Mouse (Mus musculus): ENCODE measurements around the gene Ap3d1. TPM values are rescaled to one million over a fixed set of nuclear protein-coding genes. Genes with fewer than 3 reads are reported as not detected.

Ap3d1 gene
- total RNA-seq, 2 experiments from 2014 or later, result 145 to 153 TPM

GRCm38 (mm10) chr10:80674161-80674711 lies 67.8 kb downstream of the Ap3d1 start:
- TF ChIP-seq CTCF (conservative IDR thresholded peaks at IDR 0.05), result no peak
- H3K4me3 ChIP-seq, result peak overlapping the region; percentile 96
- no peak for DNase-seq (ENCODE audit: low spot score in 2 of 2)
- H3K27ac ChIP-seq, result peak overlapping the region; percentile 91

- H3K4me3 ChIP-seq, result peak overlapping the region; percentile 96
- DNase-seq (ENCODE audit: low spot score in 2 of 2), result no peak
- TF ChIP-seq CTCF (conservative IDR thresholded peaks at IDR 0.05), result no peak
- peak overlapping the region; percentile 91 for H3K27ac ChIP-seq
These were observed 68.4 kb downstream of the Ap3d1 start for GRCm38 (mm10) chr10:80673690-80674089.

DNA sequence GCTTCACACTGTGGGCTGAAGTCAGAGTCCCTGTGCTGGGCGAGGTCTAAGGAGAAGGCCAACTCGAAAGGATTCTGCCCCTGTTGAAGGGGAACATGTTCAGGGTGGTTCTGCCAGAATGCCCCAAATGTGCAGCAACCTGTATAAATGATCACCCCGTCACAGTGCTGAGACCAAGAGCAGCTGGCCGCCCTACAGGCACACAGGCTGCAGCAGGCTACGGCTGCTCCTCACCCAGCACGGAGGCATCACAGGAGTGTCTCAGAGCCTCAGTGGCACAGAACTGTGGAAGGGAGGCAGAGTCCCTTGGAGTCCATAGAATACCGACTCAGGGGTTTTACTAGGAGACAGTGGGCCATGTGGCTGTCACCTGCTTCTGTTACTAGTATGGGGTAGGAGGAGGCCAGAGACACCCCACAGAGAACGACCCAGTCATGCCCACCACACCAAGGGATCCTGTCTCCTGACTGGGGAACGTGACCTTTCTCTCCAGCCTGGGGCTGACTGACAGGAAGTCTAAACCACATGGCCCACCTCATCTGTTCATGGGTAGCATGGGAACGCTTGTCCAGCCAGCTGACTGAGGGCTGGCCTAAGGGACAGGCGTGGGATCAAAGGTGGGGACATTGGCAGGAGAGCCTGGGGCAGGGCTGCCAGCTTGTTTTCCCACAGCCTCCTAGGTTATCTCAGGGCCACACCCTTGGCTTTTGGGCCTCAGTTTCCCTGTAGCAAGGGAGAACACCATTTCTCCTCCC lies 70.0 kb downstream of the Ap3d1 start:
- no peak for TF ChIP-seq CTCF (conservative IDR thresholded peaks at IDR 0.05)
- DNase-seq (ENCODE audit: low spot score in 2 of 2), result no peak
- Histone ChIP-seq H3K27ac (peak overlapping the region; percentile 14; the same call in 1 of the 2 replicates), H3K4me3 (no peak overlapping the region)

DNA sequence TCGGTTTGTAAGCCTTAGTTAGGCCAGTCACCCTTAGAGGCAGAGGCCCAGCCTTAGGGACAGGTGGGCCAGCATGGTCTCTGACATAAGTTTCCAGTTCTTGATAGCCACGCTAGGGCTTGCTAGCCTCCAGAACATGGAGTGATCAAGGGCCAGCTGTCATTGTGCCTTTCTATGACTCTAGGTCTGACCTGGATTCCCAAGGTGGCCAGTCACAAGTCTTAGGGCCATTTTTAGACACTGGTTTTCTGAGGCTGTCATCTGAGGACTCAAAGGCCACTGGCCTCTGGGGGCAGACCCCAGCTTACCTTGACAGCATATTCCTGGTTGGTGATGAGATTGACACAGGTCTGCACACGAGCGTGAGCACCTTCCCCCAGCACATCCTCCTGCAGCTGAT lies 70.8 kb downstream of the Ap3d1 start:
- no peak for TF ChIP-seq CTCF (conservative IDR thresholded peaks at IDR 0.05)
- DNase-seq (ENCODE audit: low spot score in 2 of 2), result no peak
- Histone ChIP-seq H3K27ac (no peak overlapping the region), H3K4me3 (no peak overlapping the region)

- DNase-seq (ENCODE audit: low spot score in 2 of 2), result no peak
- no peak for TF ChIP-seq CTCF (conservative IDR thresholded peaks at IDR 0.05)
- Histone ChIP-seq H3K4me3 (no peak overlapping the region), H3K27ac (no peak overlapping the region)
These were observed 71.5 kb downstream of the Ap3d1 start for GRCm38 (mm10) chr10:80670531-80670930.

- DNase-seq (ENCODE audit: low spot score in 2 of 2), result no peak
- no peak overlapping the region for H3K4me3 ChIP-seq
- no peak for TF ChIP-seq CTCF (conservative IDR thresholded peaks at IDR 0.05)
- H3K27ac ChIP-seq, result no peak overlapping the region
These were observed 72.2 kb downstream of the Ap3d1 start for GRCm38 (mm10) chr10:80669737-80670485.

- Histone ChIP-seq H3K4me3 (no peak overlapping the region), H3K27ac (no peak overlapping the region)
- DNase-seq (ENCODE audit: low spot score in 2 of 2), result no peak
- TF ChIP-seq CTCF (conservative IDR thresholded peaks at IDR 0.05), result no peak
These were observed 73.0 kb downstream of the Ap3d1 start for GRCm38 (mm10) chr10:80669018-80669417.

GRCm38 (mm10) chr10:80668614-80669013 lies 73.5 kb downstream of the Ap3d1 start:
- Histone ChIP-seq H3K4me3 (no peak overlapping the region), H3K27ac (no peak overlapping the region)
- TF ChIP-seq CTCF (conservative IDR thresholded peaks at IDR 0.05), result no peak
- DNase-seq (ENCODE audit: low spot score in 2 of 2), result no peak

- Histone ChIP-seq H3K27ac (no peak overlapping the region), H3K4me3 (no peak overlapping the region)
- TF ChIP-seq CTCF (conservative IDR thresholded peaks at IDR 0.05), result no peak
- no peak for DNase-seq (ENCODE audit: low spot score in 2 of 2)
These were observed 75.1 kb downstream of the Ap3d1 start for GRCm38 (mm10) chr10:80666837-80667412.

- no peak for DNase-seq (ENCODE audit: low spot score in 2 of 2)
- no peak for TF ChIP-seq CTCF (conservative IDR thresholded peaks at IDR 0.05)
- no peak overlapping the region for H3K4me3 ChIP-seq
- peak overlapping the region; percentile 86; the same call in 1 of the 2 replicates for H3K27ac ChIP-seq
These were observed 75.9 kb downstream of the Ap3d1 start for GRCm38 (mm10) chr10:80665981-80666733.

DNA sequence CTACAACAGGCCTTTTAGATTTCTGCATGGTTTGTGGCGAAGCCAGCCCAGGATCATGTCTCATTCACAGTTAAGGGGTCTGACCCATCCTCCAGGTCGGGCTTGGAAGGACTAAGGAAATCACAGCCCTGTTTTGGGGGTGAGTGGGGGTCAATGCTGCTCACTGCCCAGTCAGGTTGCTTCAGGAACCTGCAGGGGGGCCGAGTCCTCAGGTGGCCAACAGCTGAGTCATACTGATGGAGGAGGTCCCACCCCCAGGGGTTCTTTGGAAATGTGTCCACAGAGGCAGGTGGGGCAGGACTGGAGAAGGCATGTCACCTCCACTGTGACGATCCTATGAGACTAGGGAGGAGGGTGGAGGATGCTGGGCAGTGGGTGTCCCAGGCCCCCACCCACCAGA lies 76.6 kb downstream of the Ap3d1 start:
- H3K4me3 ChIP-seq, result no peak overlapping the region
- peak overlapping the region; percentile 86 for H3K27ac ChIP-seq
- TF ChIP-seq CTCF (conservative IDR thresholded peaks at IDR 0.05), result no peak
- DNase-seq (ENCODE audit: low spot score in 2 of 2), result no peak

DNA sequence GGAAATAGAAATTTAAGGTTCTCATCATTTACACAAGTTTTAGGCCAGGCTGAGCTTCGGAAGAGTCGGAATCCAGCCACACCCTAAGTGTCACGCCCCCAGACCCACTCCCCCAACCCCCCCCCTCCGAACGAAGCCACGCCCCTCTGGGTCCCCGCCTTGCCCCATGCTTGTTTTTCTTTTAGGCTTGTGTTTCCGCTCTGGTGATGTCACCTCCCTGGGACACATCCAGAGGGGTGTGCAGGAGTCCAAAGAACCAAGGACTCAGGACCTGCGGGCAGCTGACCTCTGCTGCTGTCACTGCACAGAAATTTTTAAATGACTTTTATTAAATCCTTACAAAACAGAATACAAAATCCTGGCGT lies 77.1 kb downstream of the Ap3d1 start:
- TF ChIP-seq CTCF (conservative IDR thresholded peaks at IDR 0.05), result no peak
- Histone ChIP-seq H3K27ac (peak overlapping the region; percentile 86), H3K4me3 (no peak overlapping the region; the same call in 1 of the 2 replicates)
- no peak for DNase-seq (ENCODE audit: low spot score in 2 of 2)
